Mouse (Mus musculus) heart, postnatal 4 days (tissue): ENCODE measurements around the gene Pcsk5. TPM values are rescaled to one million over a fixed set of nuclear protein-coding genes. Genes with fewer than 3 reads are reported as not detected.

Source experiments
- DNase-seq: peaks from one replicate; pipeline ENCODE4 v3.0.0; 2021
- total RNA-seq, 2 experiments: library from RNA; stranded (reverse); gene quantifications; 2 replicates each; pipeline ENCODE4 v1.2.3; 2021

Pcsk5 gene
- total RNA-seq, 2 experiments from 2014 or later: 8.2 to 8.8 TPM

DNA sequence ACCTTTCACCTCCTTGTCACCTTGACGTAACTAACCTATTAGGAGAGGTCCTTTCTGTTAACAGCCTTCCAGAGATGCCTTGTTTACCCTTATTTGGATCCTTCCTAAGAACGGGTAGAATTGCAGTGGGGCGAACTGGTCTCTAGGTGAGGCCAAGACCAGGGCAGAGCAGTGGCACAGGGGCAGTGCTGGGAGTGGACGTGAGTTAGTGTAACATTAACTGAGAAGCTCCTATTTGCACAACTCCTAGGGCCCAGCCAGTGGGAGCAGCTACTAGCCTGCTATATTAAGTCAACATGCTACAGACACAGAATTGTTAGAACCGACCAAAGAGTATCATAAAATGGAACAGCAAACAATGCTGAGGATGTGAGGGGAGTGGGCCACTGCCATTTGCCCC lies 30.8 kb downstream of the Pcsk5 start:
- DNase-seq: no peak

DNA sequence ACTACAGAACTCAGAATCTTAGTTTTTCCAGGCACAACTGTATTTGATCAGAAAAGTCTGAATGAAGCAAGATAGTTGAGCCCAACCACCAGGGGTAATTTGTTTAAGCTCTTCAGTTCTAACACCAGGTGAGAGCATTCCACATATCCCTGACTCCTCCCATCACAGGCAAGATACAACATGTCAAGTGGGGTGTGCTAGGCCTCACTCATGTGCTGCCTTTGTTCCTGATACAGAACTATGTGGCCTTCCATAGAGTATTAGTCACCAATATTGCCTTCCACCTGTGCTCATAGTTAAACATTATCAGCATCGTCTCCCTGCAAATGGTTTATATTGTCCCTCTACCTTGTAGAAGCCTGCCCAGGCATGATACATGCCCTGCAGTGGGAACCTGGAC lies 36.6 kb downstream of the Pcsk5 start:
- DNase-seq: no peak

DNA sequence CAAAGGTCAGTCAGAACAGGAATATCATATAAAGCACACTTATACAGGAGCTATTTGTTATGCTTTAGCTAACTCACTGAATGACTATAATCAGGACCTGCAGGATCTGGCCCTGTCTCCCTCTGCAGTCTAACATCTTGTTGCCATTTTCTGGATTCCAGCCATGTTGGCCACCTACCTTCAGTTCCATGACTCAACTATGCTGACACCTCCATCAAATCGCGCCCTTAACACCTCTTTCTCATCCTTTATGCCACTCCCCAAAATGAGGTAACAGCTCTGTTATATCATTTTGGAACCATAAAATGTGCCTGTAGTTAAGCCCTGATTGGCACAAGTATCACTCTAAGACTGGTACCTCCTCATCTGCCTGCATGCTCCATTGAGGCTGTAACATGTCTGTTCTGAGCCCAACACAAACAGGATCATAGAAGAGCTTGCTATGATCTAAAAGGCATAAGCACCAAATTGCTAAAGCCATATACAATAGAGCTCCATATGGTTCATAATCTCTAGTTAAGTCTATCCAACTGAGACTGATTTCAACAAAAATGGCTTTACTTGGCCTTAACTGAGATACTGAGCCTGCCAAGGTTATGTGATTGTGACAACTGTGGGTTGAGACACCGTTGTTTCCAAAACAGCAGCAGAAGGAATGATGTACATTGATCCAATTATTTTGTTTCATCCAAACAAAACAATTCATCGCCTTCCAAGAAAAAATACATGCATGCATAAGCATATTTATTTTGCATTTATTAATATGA lies 37.8 kb downstream of the Pcsk5 start:
- no peak for DNase-seq

DNA sequence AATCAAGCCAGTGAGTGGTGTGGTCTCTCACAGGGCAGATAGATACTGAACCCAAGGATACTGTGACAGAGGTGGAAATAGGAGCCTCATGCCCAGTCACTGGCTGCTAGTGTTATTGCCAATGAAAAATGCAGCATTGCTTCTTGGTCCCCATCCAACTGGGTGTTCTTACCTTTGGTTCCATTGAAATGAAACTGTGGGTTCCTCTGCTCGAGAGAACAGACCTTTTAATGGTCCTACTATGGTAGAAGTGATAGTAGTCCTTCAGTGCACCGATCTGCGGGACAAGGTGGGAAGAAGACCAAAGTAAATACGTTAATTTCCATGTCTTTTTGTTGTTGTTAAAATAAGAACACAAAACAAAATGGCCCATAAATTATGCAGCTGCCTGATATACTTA lies 44.0 kb downstream of the Pcsk5 start:
- no peak for DNase-seq

DNA sequence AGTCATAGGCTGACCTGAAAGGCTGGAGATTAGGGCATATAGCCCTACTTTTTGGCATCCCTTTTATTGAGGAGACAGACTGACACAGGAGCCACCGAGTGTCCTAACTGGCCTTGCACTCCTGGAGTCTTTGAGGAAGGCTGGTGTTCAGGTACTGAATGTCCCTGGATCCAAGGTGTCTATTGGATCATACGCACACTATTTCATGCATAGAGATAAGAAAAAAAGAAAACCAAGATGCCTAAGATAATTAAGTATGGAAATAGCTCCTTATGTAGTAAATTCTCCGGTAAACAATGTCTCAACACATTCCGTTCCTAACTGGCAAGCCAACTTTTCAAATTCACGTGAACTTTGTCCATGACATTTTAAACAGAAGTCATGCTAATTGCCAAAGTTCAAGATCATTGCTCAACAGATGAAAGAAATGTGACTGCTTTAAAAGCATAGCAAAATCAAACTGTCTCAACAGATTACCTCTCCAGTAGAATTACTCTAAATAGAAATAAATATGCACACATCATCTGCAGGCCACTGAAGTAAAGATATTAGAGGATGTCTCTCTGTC lies 45.9 kb downstream of the Pcsk5 start:
- DNase-seq: no peak

GRCm38 (mm10) chr19:17788617-17789317 lies 48.7 kb downstream of the Pcsk5 start:
- no peak for DNase-seq

DNA sequence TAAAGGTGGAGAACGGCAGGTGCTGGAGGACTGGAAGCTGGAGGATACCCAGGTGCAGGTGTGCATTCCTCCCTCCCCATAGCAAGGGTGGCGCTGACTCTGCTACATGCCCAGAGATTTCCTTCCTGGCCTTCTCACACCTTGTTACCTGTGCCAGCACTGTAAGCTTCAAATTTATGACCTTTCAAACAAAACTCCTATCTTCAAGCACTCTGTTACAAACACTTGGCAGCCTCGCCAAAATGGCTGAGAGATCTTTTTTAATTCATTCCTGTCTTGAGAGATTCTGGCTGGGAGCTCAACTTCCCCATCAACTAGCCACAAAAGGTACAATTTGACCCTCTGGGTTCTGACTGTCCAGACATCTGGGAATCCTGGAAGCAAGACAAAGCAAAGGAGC lies 50.7 kb downstream of the Pcsk5 start:
- DNase-seq: no peak

- no peak for DNase-seq
Observed at GRCm38 (mm10) chr19:17784401-17785192, 52.8 kb downstream of the Pcsk5 start.

DNA sequence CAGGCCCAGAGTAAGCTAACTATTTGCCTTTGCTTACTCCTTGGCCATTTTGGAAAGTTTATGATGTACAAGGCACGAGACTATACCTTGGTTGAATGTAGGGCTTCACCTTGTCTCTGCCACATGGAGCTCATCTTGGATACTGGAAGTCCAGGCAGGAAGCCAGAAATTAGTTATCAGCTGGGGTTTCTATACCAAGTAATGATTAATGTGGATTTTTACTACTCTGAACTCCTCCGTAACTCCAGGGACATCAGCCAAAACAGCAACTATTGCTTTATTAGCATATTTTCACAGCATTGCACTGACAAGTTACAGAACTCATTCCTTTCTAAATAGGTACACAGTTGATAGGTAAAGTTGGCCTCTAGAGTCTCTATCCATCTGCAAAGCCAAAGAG lies 54.2 kb downstream of the Pcsk5 start:
- no peak for DNase-seq

- no peak for DNase-seq
Observed at GRCm38 (mm10) chr19:17781323-17781722, 56.1 kb downstream of the Pcsk5 start.

DNA sequence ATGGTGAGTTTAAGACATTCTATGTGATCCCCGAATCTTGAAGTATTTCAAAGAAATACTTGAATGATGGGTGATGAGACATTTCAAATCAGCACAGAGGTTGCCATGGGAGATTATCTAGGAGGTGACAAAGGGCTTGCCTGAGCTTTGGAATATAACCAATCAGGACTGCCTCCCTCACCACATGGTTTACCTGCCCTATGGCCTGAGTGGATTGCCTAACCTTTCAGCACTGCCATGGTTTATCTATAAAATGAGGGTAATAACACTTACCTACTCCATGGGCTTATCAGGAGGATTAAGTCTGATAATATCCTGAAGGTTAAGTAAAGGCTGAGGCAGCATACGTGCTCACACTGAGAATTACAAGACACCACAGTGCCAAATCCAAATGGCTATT lies 61.5 kb downstream of the Pcsk5 start:
- DNase-seq: no peak

DNA sequence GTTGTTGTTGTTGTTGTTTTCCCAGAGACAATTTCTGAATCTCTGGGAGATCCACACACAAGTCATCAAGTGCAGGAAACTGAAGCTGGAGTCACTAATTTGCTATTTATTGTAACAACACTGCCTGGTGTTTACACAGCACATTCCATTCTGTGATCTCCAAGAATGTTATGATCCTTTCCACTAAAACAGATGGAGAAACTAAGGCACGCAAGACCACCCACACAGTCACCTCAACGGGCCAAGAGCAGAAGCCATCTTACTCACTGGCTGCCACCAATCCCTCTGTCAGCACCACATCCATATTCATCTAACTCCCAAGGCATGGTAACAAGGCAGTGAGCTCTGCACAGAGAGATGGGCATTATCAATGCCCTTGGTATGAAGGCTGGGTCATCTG lies 62.3 kb downstream of the Pcsk5 start:
- DNase-seq: no peak

DNA sequence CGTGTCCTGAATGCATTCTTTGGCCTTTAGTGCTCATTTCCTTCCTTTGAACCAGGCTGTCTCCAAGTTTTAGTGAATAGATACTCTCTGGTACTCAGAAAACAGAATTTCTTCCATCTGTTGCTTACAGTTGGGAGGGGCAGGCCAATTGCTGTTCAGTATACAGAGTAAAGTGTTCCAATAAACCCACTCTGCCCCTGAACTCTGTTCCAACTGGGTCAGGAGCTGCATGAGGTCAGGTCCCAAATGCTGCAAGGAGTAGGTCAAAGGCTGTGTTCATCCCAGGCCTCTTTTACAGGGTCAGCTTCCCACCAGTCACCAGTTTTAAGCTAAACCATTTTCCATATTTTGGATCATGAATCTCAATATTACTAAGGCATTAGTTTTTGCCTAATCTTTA lies 63.4 kb downstream of the Pcsk5 start:
- no peak for DNase-seq

DNA sequence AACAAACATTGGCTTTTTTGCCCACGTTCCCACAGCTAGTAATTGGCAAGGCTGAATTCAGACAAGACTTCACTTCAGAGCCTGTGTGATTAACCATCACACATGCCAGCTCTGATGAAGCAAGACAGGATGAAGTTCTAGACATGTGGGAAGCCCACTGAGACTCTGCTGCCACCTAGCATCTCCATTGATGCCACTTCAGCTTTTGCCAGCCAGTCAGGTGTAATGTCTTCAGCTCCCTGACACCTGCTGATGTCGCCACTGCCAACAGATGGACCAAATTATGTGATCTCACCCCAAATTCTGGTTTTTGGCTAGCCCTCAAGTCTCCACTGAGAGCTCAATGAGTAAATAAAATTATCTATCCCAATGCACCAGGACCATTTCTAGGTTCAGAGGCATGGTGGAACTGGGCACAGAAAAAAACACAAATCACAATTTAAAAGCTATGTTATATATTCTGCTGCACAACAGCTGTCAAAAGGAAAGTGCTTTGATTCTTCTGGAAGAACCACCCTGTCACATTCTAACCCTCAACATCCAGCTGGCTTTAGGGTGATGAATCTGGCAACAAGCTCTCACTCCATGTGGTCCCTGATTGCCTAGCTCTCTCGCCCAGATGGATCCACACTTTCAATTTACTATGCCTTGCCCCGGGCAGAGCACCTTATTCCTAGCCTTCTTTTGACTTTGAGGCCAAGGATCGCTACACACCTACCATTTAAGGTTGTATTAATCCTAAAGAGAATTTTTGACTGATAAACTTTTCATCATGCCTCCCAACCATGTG lies 67.6 kb downstream of the Pcsk5 start:
- no peak for DNase-seq

- no peak for DNase-seq
Observed at GRCm38 (mm10) chr19:17765001-17765400, 72.4 kb downstream of the Pcsk5 start.

DNA sequence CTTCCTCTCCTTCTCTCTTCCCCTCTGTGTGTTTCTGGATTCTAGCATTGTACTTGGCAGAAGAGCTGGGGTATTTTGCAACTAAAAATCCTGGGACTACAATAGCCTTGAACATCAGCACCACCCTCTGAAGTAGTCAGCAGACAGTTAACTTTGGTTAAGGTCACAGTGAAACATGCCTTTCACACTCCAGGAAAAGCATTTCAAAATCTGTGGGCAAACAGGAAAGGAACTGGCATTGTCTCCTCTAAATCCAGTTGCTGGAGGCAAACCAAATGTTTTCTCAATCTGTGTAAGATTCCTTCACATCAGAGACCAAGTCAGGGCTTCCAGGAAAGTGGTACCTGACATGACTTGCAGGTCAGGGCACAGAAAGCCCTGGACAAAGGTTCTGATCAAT lies 74.7 kb downstream of the Pcsk5 start:
- no peak for DNase-seq

DNA sequence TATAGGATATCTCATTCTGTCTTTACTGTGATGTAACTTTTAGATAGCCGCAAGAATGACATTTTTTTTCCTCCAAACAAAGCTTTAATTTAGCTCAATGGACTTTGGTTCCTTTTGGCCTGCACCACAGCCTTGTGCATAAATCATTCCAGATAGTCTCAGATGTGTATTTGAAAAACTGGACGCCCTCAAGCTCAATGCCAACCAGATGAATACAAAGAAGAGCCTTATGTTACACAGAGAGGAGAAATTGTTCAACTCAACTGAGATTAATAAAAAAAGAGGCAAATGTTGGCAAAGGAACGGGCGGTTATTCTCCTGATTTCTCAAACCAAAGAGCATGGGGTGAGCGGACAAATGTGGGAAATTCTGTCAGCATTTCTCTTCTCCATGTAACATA lies 75.8 kb downstream of the Pcsk5 start:
- no peak for DNase-seq

- DNase-seq: no peak
Observed at GRCm38 (mm10) chr19:17752841-17753240, 84.6 kb downstream of the Pcsk5 start.

GRCm38 (mm10) chr19:17748331-17748730 lies 89.1 kb downstream of the Pcsk5 start:
- DNase-seq: no peak

- DNase-seq: no peak
Observed at GRCm38 (mm10) chr19:17745380-17745779, 92.1 kb downstream of the Pcsk5 start.

DNA sequence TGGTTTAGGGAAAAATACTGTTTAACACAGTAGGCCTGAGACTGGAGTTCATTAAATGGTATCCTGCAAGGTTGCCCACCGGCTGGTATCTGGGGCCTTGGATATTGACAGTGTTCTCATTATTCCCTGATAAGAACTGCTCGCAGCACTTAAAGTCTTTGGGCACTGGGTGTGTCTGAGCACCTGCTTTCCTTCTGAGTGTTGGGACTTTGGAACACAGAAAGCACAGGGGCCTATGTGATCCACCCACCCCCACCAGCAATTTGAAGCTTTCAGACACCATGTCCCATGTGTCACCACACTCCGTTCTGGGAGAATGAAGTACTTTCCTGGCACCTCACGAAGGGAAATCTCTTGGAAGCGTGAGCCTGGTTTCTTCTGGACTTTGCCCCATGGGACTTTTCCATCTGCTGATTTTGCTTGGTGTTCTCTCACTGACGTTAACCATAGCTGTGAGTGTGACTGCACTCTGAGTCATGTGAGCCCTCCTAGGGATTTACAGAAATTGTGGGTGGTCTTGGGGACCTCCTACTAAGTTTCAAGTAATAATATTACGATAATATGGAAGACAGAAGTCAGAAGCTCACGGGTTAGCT lies 92.9 kb downstream of the Pcsk5 start:
- no peak for DNase-seq

DNA sequence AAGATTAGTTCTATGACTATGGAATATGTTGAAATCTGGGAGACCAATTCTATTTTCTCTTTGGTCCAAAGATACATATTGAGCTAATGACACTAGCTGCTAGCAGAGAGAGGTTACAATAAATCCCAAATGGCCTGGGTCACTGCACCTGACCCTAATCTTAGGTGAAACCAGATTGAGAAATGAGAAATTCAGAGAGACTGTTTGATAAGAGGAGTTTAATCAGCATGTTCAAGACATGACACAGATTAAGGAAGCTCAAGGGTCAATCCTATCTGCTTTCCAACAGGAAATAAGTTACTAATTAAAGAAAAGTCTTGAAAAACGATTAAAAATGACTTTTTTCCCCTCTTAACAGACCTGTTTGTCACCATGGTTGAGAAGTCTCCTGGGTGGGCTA lies 96.0 kb downstream of the Pcsk5 start:
- DNase-seq: no peak
